Comparison of ENCODE assay signal across 9 mouse cellular contexts in genomic region chr4:152185137-152185509, GRCm38 (mm10). TPM values are rescaled to one million over a fixed set of nuclear protein-coding genes. Genes with fewer than 3 reads are reported as not detected.
A peak's percentile ranks its signal among the peaks of the same experiment; 100 is the strongest.
DNase-seq lines count a peak whose midpoint lies in the region; ATAC-seq lines count a peak whose summit lies in the region.
"Had no signal": no experiment of that assay in that cellular context is flagged by ENCODE, and none has a peak within 500 bp of the region (broad histone marks: within the 10 kb centered on the region; RNA-seq: fewer than 3 reads in every experiment).

No protein-coding gene starts in this region.

- intact Hi-C loops in left cerebral cortex, postnatal 4 days (cut with DNase I), result no loop called here

- peak overlapping the region; percentile 30 for H3K4me2 ChIP-seq in forebrain, embryonic 16.5 days (ENCODE audit: low read length)
- peak overlapping the region; percentile 66 for H3K4me2 ChIP-seq in intestine, embryonic 15.5 days (replicated peaks)

- 6% methylated on average over 3 of the region's 3 CpGs for WGBS in forebrain, embryonic 16.5 days
- 1% methylated on average over 3 of the region's 3 CpGs for WGBS in intestine, embryonic 15.5 days
- WGBS in midbrain, embryonic 10.5 days, result 3% methylated on average over 3 of the region's 3 CpGs

- peak overlapping the region; percentile 28; the same call in 1 of the 2 replicates for H3K9ac ChIP-seq in forebrain, embryonic 16.5 days (replicated peaks; ENCODE audit: low read depth, low read length)
- H3K9ac ChIP-seq in intestine, embryonic 15.5 days, result no peak overlapping the region

- H3K9me3 ChIP-seq in forebrain, embryonic 16.5 days (ENCODE audit: control insufficient read depth, low read length), result no peaks in the 10 kb centered on the region
- no peaks in the 10 kb centered on the region for H3K9me3 ChIP-seq in intestine, embryonic 15.5 days
- no peaks in the 10 kb centered on the region for H3K9me3 ChIP-seq in midbrain, embryonic 10.5 days (replicated peaks)

- no peaks in the 10 kb centered on the region for H3K27me3 ChIP-seq in forebrain, embryonic 16.5 days (replicated peaks; ENCODE audit: control insufficient read depth, insufficient read depth, low read length)
- H3K27me3 ChIP-seq in intestine, embryonic 15.5 days (replicated peaks), result no peaks in the 10 kb centered on the region
- H3K27me3 ChIP-seq in midbrain, embryonic 10.5 days (ENCODE audit: low read depth, poor library complexity, severe bottlenecking), result peaks cover 6% of the 10 kb centered on the region

- peak; percentile 47 for ATAC-seq in forebrain, embryonic 16.5 days
- peak; percentile 66 for ATAC-seq in intestine, embryonic 15.5 days
- ATAC-seq in erythroid progenitor cell, adult 5-6 weeks (replicated peaks; ENCODE audit: low FRiP score, poor library complexity, severe bottlenecking), result no peak; the same call in 1 of the 2 replicates

- H3K27ac ChIP-seq in forebrain, embryonic 16.5 days (ENCODE audit: low read length), result peak overlapping the region; percentile 64
- peak overlapping the region; percentile 94 for H3K27ac ChIP-seq in intestine, embryonic 15.5 days
- peak overlapping the region; percentile 68 for H3K27ac ChIP-seq in midbrain, embryonic 10.5 days (replicated peaks)

- H3K36me3 ChIP-seq in forebrain, embryonic 16.5 days (ENCODE audit: control insufficient read depth, insufficient read depth), result no peaks in the 10 kb centered on the region
- H3K36me3 ChIP-seq in intestine, embryonic 15.5 days, result no peaks in the 10 kb centered on the region
- H3K36me3 ChIP-seq in midbrain, embryonic 10.5 days, result peaks cover 20% of the 10 kb centered on the region

- no peak overlapping the region for H3K4me3 ChIP-seq in forebrain, embryonic 16.5 days (replicated peaks; ENCODE audit: low read length)
- H3K4me3 ChIP-seq in intestine, embryonic 15.5 days (replicated peaks), result peak overlapping the region; percentile 36
- peak overlapping the region; percentile 37; the same call in 1 of the 2 replicates for H3K4me3 ChIP-seq in midbrain, embryonic 10.5 days

- peak; percentile 76 for DNase-seq in CD4-positive helper T cell, adult 2 months (ENCODE audit: low read depth, low spot score)
- peak; percentile 85 for DNase-seq in NIH3T3 (ENCODE audit: low read depth)
- DNase-seq in midbrain, embryonic 10.5 days (ENCODE audit: low spot score), result peak; percentile 38
- DNase-seq in left cerebral cortex, adult 18-20 months (ENCODE audit: low spot score in 2 of 2), result no peak
- DNase-seq in left cerebral cortex, postnatal 4 days, result no peak

- H3K4me1 ChIP-seq in forebrain, embryonic 16.5 days (replicated peaks; ENCODE audit: control insufficient read depth, insufficient read depth, low read length), result peaks cover 27% of the 10 kb centered on the region
- H3K4me1 ChIP-seq in intestine, embryonic 15.5 days (replicated peaks), result peaks cover 23% of the 10 kb centered on the region
- peaks cover 34% of the 10 kb centered on the region for H3K4me1 ChIP-seq in midbrain, embryonic 10.5 days

RNA-seq across cellular contexts. Expression of gene Acot7, which starts 7.2 kb away (rescaled TPM):
- 210 and 269 TPM in 2 replicates for polyA plus RNA-seq in forebrain, embryonic 16.5 days (2015; fragmentation: Nextera tagmentation; extraction: Ambion mirVana)
- 57.8 and 60.0 TPM in 2 replicates for polyA plus RNA-seq in intestine, embryonic 15.5 days (2015; fragmentation: Nextera tagmentation; extraction: Ambion mirVana)
- polyA plus RNA-seq in midbrain, embryonic 10.5 days (2016; fragmentation: Nextera tagmentation; extraction: Ambion mirVana), result 85.7 and 99.7 TPM in 2 replicates
- total RNA-seq in erythroid progenitor cell, adult 5-6 weeks (2015; ENCODE audit: low replicate concordance), result 15.1 and 30.2 TPM in 2 replicates
- 3.7 and 3.9 TPM in 2 replicates for total RNA-seq in erythroid progenitor cell, adult 5-6 weeks (2017; ENCODE audit: low replicate concordance)
- 100 to 1,000 TPM; 328 to 345 TPM for total RNA-seq in left cerebral cortex, adult 18-20 months (2021)
- 100 to 1,000 TPM; 349 to 380 TPM for total RNA-seq in left cerebral cortex, postnatal 4 days (2021)

RNA-seq across cellular contexts. Expression of gene Hes2, which starts 26.5 kb away (rescaled TPM):
- not detected in 2 replicates for polyA plus RNA-seq in forebrain, embryonic 16.5 days (2015; fragmentation: Nextera tagmentation; extraction: Ambion mirVana)
- polyA plus RNA-seq in intestine, embryonic 15.5 days (2015; fragmentation: Nextera tagmentation; extraction: Ambion mirVana), result 0.30 and 0.42 TPM in 2 replicates
- polyA plus RNA-seq in midbrain, embryonic 10.5 days (2016; fragmentation: Nextera tagmentation; extraction: Ambion mirVana), result 0.79 and 1.3 TPM in 2 replicates
- total RNA-seq in erythroid progenitor cell, adult 5-6 weeks (2015; ENCODE audit: low replicate concordance), result not detected in 2 replicates
- total RNA-seq in erythroid progenitor cell, adult 5-6 weeks (2017; ENCODE audit: low replicate concordance), result not detected in 2 replicates
- not detected for total RNA-seq in left cerebral cortex, adult 18-20 months (2021)
- total RNA-seq in left cerebral cortex, postnatal 4 days (2021), result not detected
- total RNA-seq: liver, adult 2 months had no signal
- polyA plus RNA-seq: liver, adult 2 months had no signal

RNA-seq across cellular contexts. Expression of gene Espn, which starts 33.0 kb away (rescaled TPM):
- polyA plus RNA-seq in forebrain, embryonic 16.5 days (2015; fragmentation: Nextera tagmentation; extraction: Ambion mirVana), result 0.08 and 0.12 TPM in 2 replicates
- 29.2 and 30.8 TPM in 2 replicates for polyA plus RNA-seq in intestine, embryonic 15.5 days (2015; fragmentation: Nextera tagmentation; extraction: Ambion mirVana)
- 0.94 and 1.4 TPM in 2 replicates for polyA plus RNA-seq in midbrain, embryonic 10.5 days (2016; fragmentation: Nextera tagmentation; extraction: Ambion mirVana)
- 0.72 TPM in 1 of 2 replicates, not detected in the other for total RNA-seq in erythroid progenitor cell, adult 5-6 weeks (2015; ENCODE audit: low replicate concordance)
- not detected in 2 replicates for total RNA-seq in erythroid progenitor cell, adult 5-6 weeks (2017; ENCODE audit: low replicate concordance)
- 1 to 10 TPM; 3.0 to 3.4 TPM for total RNA-seq in left cerebral cortex, adult 18-20 months (2021)
- under 1 TPM in 1 of 2 experiments, not detected in 1; 0.46 TPM for total RNA-seq in left cerebral cortex, postnatal 4 days (2021)

Comparison
In these comparisons a context has a peak if more than half of its experiments do, and no peak if none do; other contexts are left out.
1. DNase-seq: peak in CD4-positive helper T cell, adult 2 months (single experiment), NIH3T3 (single experiment) and midbrain, embryonic 10.5 days (single experiment); none in left cerebral cortex, adult 18-20 months (0 of 2) and left cerebral cortex, postnatal 4 days (single experiment).
2. RNA of gene Acot7, which starts 7.2 kb away (total RNA-seq): 349 to 380 TPM in left cerebral cortex, postnatal 4 days and 328 to 345 TPM in left cerebral cortex, adult 18-20 months; 3.7 to 30.2 TPM in erythroid progenitor cell, adult 5-6 weeks; every median in the first group is over 10 times any median in the second.
3. Peak in every context shown above with its lines, with median percentiles within 50 percentile points of each other: H3K27ac ChIP-seq.